Mouse (Mus musculus): Measurements from ENCODE around the gene Best1.

Gene Best1

GRCm38 (mm10) chr19:10022414-10023303 is 21.2 kb upstream of the Best1 start:
- DNase-seq: no peak

GRCm38 (mm10) chr19:10021981-10022380 is 20.5 kb upstream of the Best1 start:
- no peak for DNase-seq

- no peak for DNase-seq
These were observed 17.9 kb upstream of the Best1 start for GRCm38 (mm10) chr19:10019214-10019760.

DNA sequence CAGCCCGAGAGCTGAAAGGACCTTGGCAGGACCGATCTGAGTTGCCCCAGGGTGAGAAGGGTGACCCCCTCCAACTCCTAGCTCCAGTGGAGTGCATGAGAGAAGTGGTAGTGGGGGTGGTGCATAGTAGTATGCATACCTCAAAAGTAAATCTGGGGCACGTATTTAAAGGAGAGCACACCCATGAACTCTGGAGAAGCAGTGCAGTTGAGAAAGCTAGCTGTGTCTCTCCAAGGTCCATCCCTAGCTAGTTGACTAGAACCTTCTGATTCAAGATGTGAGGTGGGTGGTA is 17.0 kb upstream of the Best1 start:
- no peak for DNase-seq

- peak; percentile 71 to 76 for DNase-seq
These were observed 16.4 kb upstream of the Best1 start for GRCm38 (mm10) chr19:10017637-10018526.

DNA sequence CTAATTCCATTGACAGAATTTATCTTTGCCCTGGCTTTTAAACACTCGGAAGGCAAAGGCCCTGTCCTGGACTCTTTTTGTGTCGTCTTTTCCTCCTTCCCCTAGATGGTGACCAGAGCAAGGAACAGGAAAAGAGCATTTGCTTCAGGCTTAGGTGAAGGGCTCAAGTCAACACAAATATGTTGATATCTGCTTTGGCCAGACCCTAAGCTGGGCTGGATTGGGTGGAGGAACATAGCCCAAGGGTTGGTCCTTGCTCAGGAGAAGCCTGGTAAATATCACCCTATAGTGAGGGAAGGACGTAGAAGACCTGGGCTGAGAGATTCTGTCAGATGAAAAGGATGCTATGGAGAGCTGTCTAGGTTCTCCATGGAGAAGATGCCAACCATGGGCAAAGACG is 14.7 kb upstream of the Best1 start:
- no peak for DNase-seq

DNA sequence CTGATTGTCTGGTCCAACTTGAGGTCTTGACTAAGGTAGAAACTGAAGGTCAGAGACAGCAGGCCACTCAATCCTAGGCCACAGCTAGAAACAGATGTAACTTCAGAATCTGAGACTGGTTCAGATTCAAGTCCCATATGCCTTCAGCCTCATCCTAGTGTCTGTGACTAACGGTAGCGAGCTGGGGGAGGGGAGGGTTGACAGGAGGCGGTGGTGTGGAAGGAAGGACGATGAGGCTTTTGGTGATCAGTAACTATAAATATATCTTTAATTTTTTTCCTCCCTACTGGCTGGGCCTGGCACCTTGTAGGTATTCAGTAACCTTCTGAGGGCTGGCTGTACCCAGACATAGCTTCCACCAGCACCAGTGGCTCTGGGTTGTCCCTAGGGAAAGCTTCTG is 14.0 kb upstream of the Best1 start:
- DNase-seq: no peak

DNA sequence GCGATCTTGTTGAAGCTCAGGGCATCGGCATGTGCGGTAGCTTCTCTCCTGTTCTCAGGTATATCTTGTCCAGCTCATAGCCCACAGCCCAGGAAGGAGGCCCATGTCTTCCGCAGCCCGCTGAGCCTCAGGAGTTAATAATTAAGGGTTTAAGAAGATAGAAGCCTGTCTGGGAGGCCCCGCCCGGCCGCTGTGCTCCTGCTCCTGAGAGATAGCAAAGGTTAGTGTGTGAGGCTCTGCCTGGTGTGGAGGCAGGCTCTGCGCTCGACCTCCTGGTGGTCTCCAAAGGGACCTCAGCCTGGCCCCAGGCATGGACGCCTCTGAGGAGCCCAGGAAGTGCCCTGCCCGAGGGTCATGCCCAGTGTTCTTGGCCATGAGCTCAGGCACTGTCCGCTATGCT is 13.4 kb upstream of the Best1 start:
- DNase-seq: no peak

GRCm38 (mm10) chr19:10013913-10014312 is 12.5 kb upstream of the Best1 start:
- no peak for DNase-seq

DNA sequence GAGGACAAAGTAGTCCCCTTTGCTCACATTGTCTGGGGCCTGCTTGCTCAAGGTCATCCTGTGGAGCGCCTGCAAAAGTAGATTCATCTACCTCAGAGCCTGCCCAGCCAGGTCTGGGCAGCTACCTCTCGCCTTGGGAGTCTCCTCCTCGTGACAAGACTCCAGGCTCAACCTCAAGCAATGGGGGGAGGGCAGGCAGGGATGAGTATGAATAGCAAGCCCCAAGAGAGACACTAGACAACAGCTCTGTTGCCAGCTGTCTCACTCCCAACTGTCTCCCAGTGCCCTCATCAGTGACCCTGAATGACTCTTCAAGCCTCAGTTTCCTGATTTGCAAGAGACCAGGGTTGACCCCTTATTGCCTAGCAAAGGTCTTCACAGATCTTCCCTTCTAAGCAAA is 11.9 kb upstream of the Best1 start:
- DNase-seq: no peak

DNA sequence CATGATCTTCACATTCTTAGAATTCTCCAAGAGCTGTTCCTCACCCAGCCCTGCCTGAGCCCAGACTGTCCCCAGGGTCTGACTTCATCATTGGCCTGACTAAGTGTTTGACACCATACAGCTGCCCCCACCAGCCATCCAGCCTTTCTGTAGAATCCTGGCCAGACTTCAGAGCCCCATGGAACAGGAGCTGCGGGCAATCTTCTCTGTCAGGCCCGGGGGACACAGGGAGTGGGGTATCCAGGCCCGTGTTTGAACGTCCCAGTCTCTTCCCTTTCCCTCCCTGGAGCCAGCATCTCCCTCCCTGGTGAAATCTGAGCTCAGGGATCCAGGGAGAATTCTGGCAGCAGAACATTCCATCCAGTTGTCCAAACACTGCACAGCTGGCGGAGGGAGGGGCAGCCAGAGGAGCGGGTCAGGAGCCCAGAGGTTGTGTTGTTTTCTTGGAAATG is 11.4 kb upstream of the Best1 start:
- no peak for DNase-seq

DNA sequence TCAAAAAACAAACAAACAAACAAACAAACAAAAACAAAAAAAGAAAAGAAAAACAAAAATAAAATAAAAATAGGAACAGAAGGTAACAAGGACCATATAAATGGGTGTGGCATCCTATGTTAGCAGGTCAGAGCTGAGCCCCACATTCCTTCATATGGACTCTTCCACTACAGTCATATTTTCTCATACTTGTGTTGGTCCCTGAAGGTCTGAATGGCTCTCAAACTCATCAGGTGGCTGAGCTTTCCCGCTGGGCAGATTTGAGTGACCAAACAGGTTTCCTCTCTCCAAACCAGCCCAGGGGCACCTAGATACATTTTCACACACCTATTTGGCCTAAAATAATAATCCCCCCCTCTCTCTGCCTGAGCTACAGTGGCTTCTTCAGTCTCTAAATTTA is 10.0 kb upstream of the Best1 start:
- no peak for DNase-seq

DNA sequence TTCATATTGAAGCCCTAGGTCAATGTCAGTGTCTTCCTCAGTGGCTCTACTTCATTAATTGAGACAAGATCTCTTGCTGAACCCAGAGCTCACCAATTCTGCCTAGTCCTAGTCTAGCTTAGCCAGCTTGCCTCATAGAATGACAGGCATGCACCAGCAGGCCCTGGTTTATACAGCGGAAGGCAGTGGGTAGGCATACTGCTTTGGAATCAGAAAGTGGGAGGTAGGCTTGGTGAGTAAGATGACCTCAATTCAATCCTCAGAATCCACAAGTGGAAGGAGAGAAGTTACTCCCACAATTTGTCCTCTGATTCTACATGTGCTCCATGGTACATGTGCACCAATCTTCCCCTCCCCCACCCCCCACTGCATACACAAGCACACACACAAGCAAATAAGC is 2.3 kb upstream of the Best1 start:
- DNase-seq: no peak

- no peak for DNase-seq
These were observed 1.1 kb downstream of the Best1 start for GRCm38 (mm10) chr19:10000330-10000729.

GRCm38 (mm10) chr19:9998736-9999486 is 2.5 kb downstream of the Best1 start:
- no peak for DNase-seq

DNA sequence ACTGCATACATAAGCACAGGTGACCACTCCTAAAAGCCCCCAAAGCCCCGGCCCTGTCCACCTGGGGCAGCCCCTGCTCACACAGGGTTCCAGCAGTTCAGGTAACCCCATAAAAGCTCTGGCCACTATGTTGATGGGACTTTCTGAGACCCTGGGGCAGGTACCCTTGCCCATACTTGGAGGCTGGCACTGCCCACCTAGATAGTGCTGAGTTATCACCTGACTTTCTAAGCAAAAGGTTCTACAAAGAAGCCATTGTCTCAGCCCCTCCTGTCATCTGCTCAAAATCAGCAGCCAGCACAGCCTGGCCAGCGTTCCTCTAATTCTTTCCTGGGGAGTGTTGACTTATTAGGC is 3.4 kb downstream of the Best1 start:
- no peak for DNase-seq

- DNase-seq: no peak
These were observed 4.0 kb downstream of the Best1 start for GRCm38 (mm10) chr19:9997204-9998062.

DNA sequence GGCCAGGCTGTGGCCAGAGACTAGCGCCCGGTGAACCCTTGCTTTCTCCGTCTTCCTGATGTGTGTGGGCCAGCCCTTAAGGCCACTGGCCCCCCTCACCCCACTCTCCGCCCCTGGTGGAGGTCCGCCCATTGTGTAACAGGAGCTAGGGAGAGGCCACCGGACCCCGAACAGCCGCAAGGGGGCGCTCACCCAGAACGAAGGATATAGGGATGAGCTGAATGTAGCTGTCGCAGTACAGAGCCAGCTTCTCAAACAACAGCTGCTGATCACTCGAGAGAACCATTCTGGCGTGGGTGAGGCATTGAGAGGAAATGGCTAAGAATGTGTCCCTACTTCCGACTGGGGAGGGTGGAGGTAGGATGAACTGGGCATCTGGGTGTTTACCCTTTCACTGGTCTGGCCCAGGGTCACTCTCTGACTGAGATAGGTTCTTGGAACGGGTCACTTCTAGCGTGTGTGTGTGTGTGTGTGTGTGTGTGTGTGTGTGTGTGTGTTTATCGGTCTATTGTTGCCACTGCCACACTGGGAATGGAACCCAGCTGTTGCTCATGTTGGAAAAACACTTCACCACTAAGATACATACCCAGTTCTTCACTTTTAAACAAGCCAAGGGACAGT is 8.3 kb downstream of the Best1 start:
- DNase-seq: peak; percentile 81 to 86

DNA sequence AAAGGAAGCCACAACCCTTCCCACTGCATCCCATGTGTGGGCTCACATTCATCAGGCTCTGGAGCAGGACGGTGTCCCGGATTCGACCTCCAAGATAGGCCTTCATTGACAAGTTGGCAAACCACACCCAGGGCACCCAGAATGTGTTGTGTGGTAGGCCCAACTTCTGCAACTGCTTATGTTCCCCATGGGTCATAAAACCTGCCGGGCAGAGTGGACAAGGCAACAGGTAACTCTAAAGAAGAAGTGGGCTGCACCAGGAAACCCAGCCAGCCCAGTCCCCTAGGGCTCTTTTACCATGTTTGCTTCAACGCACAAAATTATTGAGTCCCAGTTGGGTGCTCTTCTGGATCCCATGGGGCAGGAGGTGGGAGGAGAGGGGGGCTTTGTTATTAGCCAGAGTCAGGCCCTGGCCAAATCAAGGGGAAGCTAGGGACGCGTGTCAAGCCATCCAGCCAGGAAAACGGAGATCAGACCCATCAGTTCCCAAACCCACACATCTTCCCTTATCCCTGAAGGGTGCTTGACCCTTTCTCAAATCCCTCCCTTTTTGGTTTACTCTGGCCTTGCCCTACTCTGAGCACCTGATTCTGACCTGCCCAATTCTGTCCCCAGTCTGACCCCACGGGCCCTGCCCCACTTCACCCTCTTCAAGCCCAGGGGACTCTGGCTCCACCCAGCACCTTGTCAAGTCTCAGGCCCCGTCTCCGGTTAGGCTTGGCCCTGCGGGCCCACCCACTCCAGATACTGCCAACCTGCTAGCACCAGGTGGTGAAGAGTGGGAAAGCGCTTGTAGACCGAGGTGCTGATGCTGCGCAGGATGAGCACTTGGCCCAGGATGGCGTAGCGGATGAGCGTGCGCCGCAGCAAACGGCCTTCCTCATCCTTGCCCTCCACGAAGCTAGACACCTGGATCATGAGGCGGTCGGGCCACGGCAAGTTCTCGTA is 9.1 kb downstream of the Best1 start:
- DNase-seq: no peak

DNA sequence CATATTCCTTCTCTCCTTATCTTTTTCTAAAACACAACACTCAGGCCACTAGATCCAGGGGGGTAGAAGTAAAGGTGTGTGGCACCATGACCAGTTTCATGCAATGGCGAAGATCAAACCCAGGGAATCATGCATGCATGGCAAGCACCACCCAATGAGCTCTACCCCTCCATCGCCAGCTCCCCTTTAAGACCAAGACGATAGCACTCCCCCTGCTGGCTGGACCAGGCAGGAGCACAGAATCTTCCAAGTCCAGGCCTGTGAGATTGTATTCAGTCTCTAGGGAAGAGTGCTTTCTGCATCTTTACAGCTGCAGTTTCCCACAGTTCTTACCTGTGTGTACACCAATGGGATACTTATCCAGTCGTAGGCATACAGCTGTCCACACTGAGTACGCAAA is 10.1 kb downstream of the Best1 start:
- DNase-seq: peak; percentile 62 to 68

All from cerebellum, postnatal 36 days (tissue).